Mouse (Mus musculus): ENCODE results near the gene Olfr959. TPM values are rescaled to one million over a fixed set of nuclear protein-coding genes. Genes with fewer than 3 reads are reported as not detected.

The Olfr959 gene
- polyA plus RNA-seq, 1 experiment from 2014 or later = not detected

Other genes with a start within 250 kb of the Olfr959 start
- gene Olfr948, start 249.5 kb downstream of the Olfr959 start, polyA plus RNA-seq (2014; fragmentation: Nextera tagmentation; extraction: Ambion mirVana) = not detected in 2 replicates
- gene Olfr951, start 188.2 kb downstream of the Olfr959 start, polyA plus RNA-seq (2014; fragmentation: Nextera tagmentation; extraction: Ambion mirVana) = not detected in 2 replicates
- not detected in 2 replicates for gene Olfr952, start 148.4 kb downstream of the Olfr959 start, polyA plus RNA-seq (2014; fragmentation: Nextera tagmentation; extraction: Ambion mirVana)
- not detected in 2 replicates for gene Olfr954, start 118.9 kb downstream of the Olfr959 start, polyA plus RNA-seq (2014; fragmentation: Nextera tagmentation; extraction: Ambion mirVana)
- gene Olfr955, start 103.6 kb downstream of the Olfr959 start, polyA plus RNA-seq (2014; fragmentation: Nextera tagmentation; extraction: Ambion mirVana) = not detected in 2 replicates
- gene Olfr44, start 81.6 kb downstream of the Olfr959 start, polyA plus RNA-seq (2014; fragmentation: Nextera tagmentation; extraction: Ambion mirVana) = not detected in 2 replicates
- not detected in 2 replicates for gene Olfr957, start 59.8 kb downstream of the Olfr959 start, polyA plus RNA-seq (2014; fragmentation: Nextera tagmentation; extraction: Ambion mirVana)
- not detected in 2 replicates for gene Olfr958, start 21.5 kb downstream of the Olfr959 start, polyA plus RNA-seq (2014; fragmentation: Nextera tagmentation; extraction: Ambion mirVana)
- 51.5 and 68.6 TPM in 2 replicates for gene AW551984, start 28.8 kb upstream of the Olfr959 start, polyA plus RNA-seq (2014; fragmentation: Nextera tagmentation; extraction: Ambion mirVana)
- gene Olfr148, start 35.1 kb upstream of the Olfr959 start, polyA plus RNA-seq (2014; fragmentation: Nextera tagmentation; extraction: Ambion mirVana) = not detected in 2 replicates
- not detected in 2 replicates for gene Olfr960, start 45.8 kb upstream of the Olfr959 start, polyA plus RNA-seq (2014; fragmentation: Nextera tagmentation; extraction: Ambion mirVana)
- gene Olfr961, start 69.5 kb upstream of the Olfr959 start, polyA plus RNA-seq (2014; fragmentation: Nextera tagmentation; extraction: Ambion mirVana) = not detected in 2 replicates
- not detected in 2 replicates for gene Olfr963, start 91.6 kb upstream of the Olfr959 start, polyA plus RNA-seq (2014; fragmentation: Nextera tagmentation; extraction: Ambion mirVana)
- gene Olfr149, start 131.5 kb upstream of the Olfr959 start, polyA plus RNA-seq (2014; fragmentation: Nextera tagmentation; extraction: Ambion mirVana) = not detected in 2 replicates
- gene Olfr965, start 135.8 kb upstream of the Olfr959 start, polyA plus RNA-seq (2014; fragmentation: Nextera tagmentation; extraction: Ambion mirVana) = not detected in 2 replicates
- gene Olfr150, start 155.4 kb upstream of the Olfr959 start, polyA plus RNA-seq (2014; fragmentation: Nextera tagmentation; extraction: Ambion mirVana) = not detected in 2 replicates
- gene Olfr967, start 170.7 kb upstream of the Olfr959 start, polyA plus RNA-seq (2014; fragmentation: Nextera tagmentation; extraction: Ambion mirVana) = not detected in 2 replicates
- not detected in 2 replicates for gene Olfr968, start 207.7 kb upstream of the Olfr959 start, polyA plus RNA-seq (2014; fragmentation: Nextera tagmentation; extraction: Ambion mirVana)
- gene Olfr969, start 215.4 kb upstream of the Olfr959 start, polyA plus RNA-seq (2014; fragmentation: Nextera tagmentation; extraction: Ambion mirVana) = not detected in 2 replicates
- not detected in 2 replicates for gene Olfr970, start 233.3 kb upstream of the Olfr959 start, polyA plus RNA-seq (2014; fragmentation: Nextera tagmentation; extraction: Ambion mirVana)